Mouse (Mus musculus): Measurements from ENCODE around the gene Gfap. TPM values are rescaled to one million over a fixed set of nuclear protein-coding genes. Genes with fewer than 3 reads are reported as not detected.

Gene Gfap
- total and polyA plus RNA-seq, 3 experiments = not detected

GRCm38 (mm10) chr11:102941236-102941635 is 40.5 kb upstream of the Gfap start:
- TF ChIP-seq PAX5 (IDR thresholded peaks at IDR 0.05; ENCODE audit: low read length) (no peak), ZMIZ1 (IDR thresholded peaks at IDR 0.05; ENCODE audit: low read depth, low read length) (no peak), MAFK (IDR thresholded peaks at IDR 0.05; ENCODE audit: insufficient replicate concordance, low read length) (peak; percentile 96)
- DNase-seq (ENCODE audit: extremely low read depth) = no peak
- Histone ChIP-seq H3K27ac (ENCODE audit: insufficient read depth, low read depth) (no peak overlapping the region), H3K4me1 (ENCODE audit: control insufficient read depth in 1 of 2, insufficient read depth in 2 of 2) (peaks cover 3 to 32% of the 10 kb centered on the region in 2 experiments), H3K79me2 (replicated peaks; ENCODE audit: control insufficient read depth, extremely low read depth, insufficient read depth, poor library complexity, severe bottlenecking) (no peaks in the 10 kb centered on the region), H3K9ac (ENCODE audit: insufficient read depth, low read depth) (no peak overlapping the region), H3K4me3 (replicated peaks in 1 of 3; ENCODE audit: low read depth in 2 of 3, low read length in 2 of 3, poor library complexity in 1 of 3) (no peak overlapping the region), H3K36me3 (replicated peaks in 1 of 2; ENCODE audit: control insufficient read depth in 1 of 2, insufficient read depth in 1 of 2, low read length in 1 of 2) (no peaks in the 10 kb centered on the region), H3K4me2 (ENCODE audit: insufficient read depth, low read depth, poor library complexity, severe bottlenecking) (no peak overlapping the region), H3K27me3 (replicated peaks) (peaks cover 57% of the 10 kb centered on the region), H3K9me3 (replicated peaks; ENCODE audit: low read length) (peaks cover 12% of the 10 kb centered on the region)
- in situ Hi-C loops (cut with MboI; ENCODE audit: low pct_ligation_motif_present, low pct_unique_long_range_greater_than_20kb, low sequenced_read_pairs) (no loop called here), dilution Hi-C loops (cut with MboI; ENCODE audit: extremely low pct_ligation_motif_present, extremely low pct_unique_long_range_greater_than_20kb, low sequenced_read_pairs) (no loop called here)

GRCm38 (mm10) chr11:102939024-102939675 is 38.4 kb upstream of the Gfap start:
- H3K4me3 ChIP-seq (replicated peaks in 1 of 3; ENCODE audit: low read depth in 2 of 3, low read length in 2 of 3, poor library complexity in 1 of 3) = no peak overlapping the region
- H3K27me3 ChIP-seq (replicated peaks) = peaks cover 56% of the 10 kb centered on the region
- no peaks in the 10 kb centered on the region for H3K36me3 ChIP-seq (replicated peaks in 1 of 2; ENCODE audit: control insufficient read depth in 1 of 2, insufficient read depth in 1 of 2, low read length in 1 of 2)
- H3K79me2 ChIP-seq (replicated peaks; ENCODE audit: control insufficient read depth, extremely low read depth, insufficient read depth, poor library complexity, severe bottlenecking) = no peaks in the 10 kb centered on the region
- dilution Hi-C loops (cut with MboI; ENCODE audit: extremely low pct_ligation_motif_present, extremely low pct_unique_long_range_greater_than_20kb, low sequenced_read_pairs) (no loop called here), in situ Hi-C loops (cut with MboI; ENCODE audit: low pct_ligation_motif_present, low pct_unique_long_range_greater_than_20kb, low sequenced_read_pairs) (no loop called here)
- TF ChIP-seq ETS1 (conservative IDR thresholded peaks at IDR 0.05; ENCODE audit: low read depth, low read length) (no peak), BHLHE40 (IDR thresholded peaks at IDR 0.05; ENCODE audit: low read depth, low read length) (no peak), CHD2 (IDR thresholded peaks at IDR 0.05; ENCODE audit: low read length) (no peak), NRF1 (IDR thresholded peaks at IDR 0.05; ENCODE audit: low read depth, low read length) (no peak), ZC3H11A (IDR thresholded peaks at IDR 0.05; ENCODE audit: low read depth, low read length) (no peak), RAD21 (IDR thresholded peaks at IDR 0.05; ENCODE audit: low read depth, low read length) (peak; percentile 62), HCFC1 (IDR thresholded peaks at IDR 0.05; ENCODE audit: low read depth, low read length) (no peak), SMC3 (IDR thresholded peaks at IDR 0.05; ENCODE audit: low read depth, low read length) (peak; percentile 65), CTCF (conservative IDR thresholded peaks at IDR 0.05 in 1 of 2, IDR thresholded peaks at IDR 0.05 in 1 of 2; ENCODE audit: low read depth in 2 of 2, low read length in 2 of 2) (peak in 1 of 2 experiments; percentile 72; a peak in 2 of 4 replicates), E2F4 (IDR thresholded peaks at IDR 0.05; ENCODE audit: insufficient replicate concordance, low read depth, low read length) (no peak), POLR2A (IDR thresholded peaks at IDR 0.05; ENCODE audit: low read depth, low read length) (no peak)
- no peak overlapping the region for H3K9ac ChIP-seq (ENCODE audit: insufficient read depth, low read depth)
- no peak overlapping the region for H3K27ac ChIP-seq (ENCODE audit: insufficient read depth, low read depth)
- H3K4me2 ChIP-seq (ENCODE audit: insufficient read depth, low read depth, poor library complexity, severe bottlenecking) = no peak overlapping the region
- H3K4me1 ChIP-seq (ENCODE audit: control insufficient read depth in 1 of 2, insufficient read depth in 2 of 2) = peaks cover 3 to 33% of the 10 kb centered on the region in 2 experiments
- H3K9me3 ChIP-seq (replicated peaks; ENCODE audit: low read length) = no peaks in the 10 kb centered on the region
- no peak for DNase-seq (ENCODE audit: extremely low read depth)

All from CH12.LX (cell line).